In genomic region chr2:134984884-134985283, GRCm38 (mm10) we compare ENCODE assay signal across 23 mouse cellular contexts.
"Had no signal": no experiment of that assay in that cellular context is flagged by ENCODE, and none has a peak within 500 bp of the region (broad histone marks: within the 10 kb centered on the region; RNA-seq: fewer than 3 reads in every experiment).

No protein-coding gene starts in this region.

- H3K9me3 ChIP-seq: liver, embryonic 13.5 days; liver, embryonic 15.5 days; lung, embryonic 15.5 days; midbrain, embryonic 13.5 days; midbrain, embryonic 15.5 days; neural tube, embryonic 12.5 days had no signal

- H3K27me3 ChIP-seq: liver, embryonic 13.5 days; liver, embryonic 15.5 days; lung, embryonic 15.5 days; megakaryocyte, embryonic 14.5 days; midbrain, embryonic 13.5 days; midbrain, embryonic 15.5 days; neural tube, embryonic 12.5 days had no signal

- H3K4me3 ChIP-seq: liver, embryonic 13.5 days; liver, embryonic 15.5 days; lung, embryonic 15.5 days; megakaryocyte, embryonic 14.5 days; midbrain, embryonic 13.5 days; midbrain, embryonic 15.5 days; myocyte; neural tube, embryonic 12.5 days had no signal

- ATAC-seq: liver, postnatal 0 days; lung, postnatal 0 days; midbrain, embryonic 13.5 days; midbrain, embryonic 15.5 days had no signal

- H3K36me3 ChIP-seq: liver, embryonic 13.5 days; liver, embryonic 15.5 days; lung, embryonic 15.5 days; midbrain, embryonic 13.5 days; midbrain, embryonic 15.5 days; neural tube, embryonic 12.5 days had no signal

- H3K4me2 ChIP-seq: liver, embryonic 13.5 days; liver, embryonic 15.5 days; lung, embryonic 15.5 days; midbrain, embryonic 11.5 days; midbrain, embryonic 13.5 days; midbrain, embryonic 15.5 days; neural tube, embryonic 12.5 days had no signal

- H3K27ac ChIP-seq: liver, embryonic 13.5 days; liver, embryonic 15.5 days; lung, embryonic 15.5 days; macrophage; midbrain, embryonic 13.5 days; midbrain, embryonic 15.5 days; neural tube, embryonic 12.5 days had no signal

- H3K9ac ChIP-seq: liver, embryonic 13.5 days; liver, embryonic 15.5 days; liver, postnatal 0 days; lung, embryonic 15.5 days; midbrain, embryonic 13.5 days; midbrain, embryonic 15.5 days; neural tube, embryonic 12.5 days had no signal

- DNase-seq: liver, embryonic 13.5 days; liver, postnatal 0 days; lung, adult 2 months; lung, postnatal 14 days; lung, postnatal 36 days; retina, postnatal 1 day; right cerebral cortex, adult 18-20 months; right cerebral cortex, postnatal 25 days; right cerebral cortex, postnatal 4 days; spleen, adult 18-20 months; thymus, adult 18-20 months; thymus, postnatal 25 days; thymus, postnatal 4 days had no signal

- H3K4me1 ChIP-seq: liver, embryonic 15.5 days; megakaryocyte, embryonic 14.5 days; midbrain, embryonic 13.5 days; midbrain, embryonic 15.5 days; neural tube, embryonic 12.5 days had no signal
